Mouse (Mus musculus): ENCODE results near the gene Psmb8. TPM values are rescaled to one million over a fixed set of nuclear protein-coding genes. Genes with fewer than 3 reads are reported as not detected.

The Psmb8 gene
- polyA plus RNA-seq (2015; fragmentation: Nextera tagmentation; extraction: Ambion mirVana), result 17.7 and 21.6 TPM in 2 replicates

- Histone ChIP-seq H3K4me2 (ENCODE audit: low read length) (peak within 1 kb of the TSS; percentile 78), H3K36me3 (ENCODE audit: insufficient read depth, low read length) (0 out of 2 replicates have a peak, but pooled peaks cover 4% of the 10 kb centered on the region), H3K27me3 (ENCODE audit: insufficient read depth, low read length) (peaks cover 17% of the 10 kb centered on the region), H3K9ac (ENCODE audit: low read depth, low read length) (peak within 1 kb of the TSS; percentile 49), H3K9me3 (replicated peaks; ENCODE audit: low read length) (no peaks in the 10 kb centered on the region), H3K4me1 (replicated peaks; ENCODE audit: insufficient read depth, low read length) (no peaks in the 10 kb centered on the region), H3K4me3 (replicated peaks; ENCODE audit: low read depth, low read length) (peak within 1 kb of the TSS; percentile 57), H3K27ac (no peak within 1 kb of the TSS)
- ATAC-seq (replicated peaks; ENCODE audit: low FRiP score, low read depth) (peak; percentile 78), DNase-seq (ENCODE audit: low spot score) (peak; percentile 96)
- 5% methylated on average over 41 of the region's 41 CpGs for WGBS
- TF ChIP-seq CTCF (IDR thresholded peaks at IDR 0.05; ENCODE audit: low read depth), result no peak
Measured at GRCm38 (mm10) chr17:34196941-34197894, at the start of gene Psmb8. TSS of gene Psmb8 (plus strand) at chr17:34197721.

- Histone ChIP-seq H3K36me3 (ENCODE audit: insufficient read depth, low read length) (no peaks in the 10 kb centered on the region), H3K9me3 (replicated peaks; ENCODE audit: low read length) (no peaks in the 10 kb centered on the region), H3K27me3 (ENCODE audit: insufficient read depth, low read length) (no peaks in the 10 kb centered on the region), H3K4me1 (replicated peaks; ENCODE audit: insufficient read depth, low read length) (no peaks in the 10 kb centered on the region), H3K9ac (ENCODE audit: low read depth, low read length) (no peak within 1 kb of the TSS), H3K4me3 (replicated peaks; ENCODE audit: low read depth, low read length) (no peak within 1 kb of the TSS), H3K27ac (no peak within 1 kb of the TSS), H3K4me2 (ENCODE audit: low read length) (peak within 1 kb of the TSS; percentile 36)
- DNase-seq (ENCODE audit: low spot score) (peak; percentile 91), ATAC-seq (replicated peaks; ENCODE audit: low FRiP score, low read depth) (peak; percentile 88)
- no peak for TF ChIP-seq CTCF (IDR thresholded peaks at IDR 0.05; ENCODE audit: low read depth)
- WGBS, result 49% methylated on average over 4 of the region's 4 CpGs
Measured at GRCm38 (mm10) chr17:34152923-34153322, 44.6 kb upstream of the Psmb8 start, which contains the start of gene H2-DMb1. TSS of gene H2-DMb1 (plus strand) at chr17:34153072.

GRCm38 (mm10) chr17:34155534-34155933 is 42.0 kb upstream of the Psmb8 start:
- no peak overlapping the region for H3K4me3 ChIP-seq (replicated peaks; ENCODE audit: low read depth, low read length)
- no peak overlapping the region for H3K4me2 ChIP-seq (ENCODE audit: low read length)
- H3K27ac ChIP-seq, result no peak overlapping the region
- H3K36me3 ChIP-seq (ENCODE audit: insufficient read depth, low read length), result no peaks in the 10 kb centered on the region
- no peak for TF ChIP-seq CTCF (IDR thresholded peaks at IDR 0.05; ENCODE audit: low read depth)
- H3K9me3 ChIP-seq (replicated peaks; ENCODE audit: low read length), result no peaks in the 10 kb centered on the region
- no peaks in the 10 kb centered on the region for H3K4me1 ChIP-seq (replicated peaks; ENCODE audit: insufficient read depth, low read length)
- H3K9ac ChIP-seq (ENCODE audit: low read depth, low read length), result no peak overlapping the region
- ATAC-seq (replicated peaks; ENCODE audit: low FRiP score, low read depth) (peak; percentile 52; the same call in 1 of the 2 replicates), DNase-seq (ENCODE audit: low spot score) (no peak)
- no peaks in the 10 kb centered on the region for H3K27me3 ChIP-seq (ENCODE audit: insufficient read depth, low read length)
- 36% methylated on average over 5 of the region's 5 CpGs for WGBS

DNA sequence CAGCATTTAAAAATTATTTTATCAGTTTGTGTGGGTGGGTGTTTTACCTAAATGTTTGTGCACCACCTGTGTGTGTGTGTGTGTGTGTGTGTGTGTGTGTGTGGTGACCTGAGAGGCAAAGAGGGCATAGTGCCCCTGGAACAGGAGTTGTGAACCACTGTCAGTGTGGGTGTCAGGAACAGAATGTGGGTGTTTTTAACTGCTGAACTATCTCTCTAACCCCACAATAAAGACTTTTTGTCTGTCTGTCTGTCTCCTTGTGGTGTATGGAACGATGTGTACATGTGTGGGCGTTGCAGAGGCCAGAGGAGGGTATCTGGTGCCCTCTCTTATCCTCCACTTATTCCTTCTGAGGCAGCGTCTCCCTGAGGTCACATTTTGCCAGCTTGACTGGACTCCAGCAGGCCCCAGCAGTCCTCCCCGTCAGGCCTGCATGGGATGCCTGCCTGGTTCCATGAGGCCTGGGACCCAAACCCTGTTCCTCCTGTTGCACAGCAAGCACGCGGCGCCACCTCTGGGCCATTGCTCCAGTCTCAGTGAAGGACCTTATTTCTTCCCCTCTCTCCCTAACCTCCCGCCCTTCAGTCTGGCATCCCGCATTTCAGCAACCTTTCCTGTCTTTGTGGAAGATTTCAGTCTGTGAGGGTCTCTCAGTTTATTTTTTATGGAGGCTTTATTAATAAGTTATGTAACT is 33.2 kb upstream of the Psmb8 start:
- H3K27ac ChIP-seq, result no peak overlapping the region
- H3K4me1 ChIP-seq (replicated peaks; ENCODE audit: insufficient read depth, low read length), result no peaks in the 10 kb centered on the region
- H3K4me2 ChIP-seq (ENCODE audit: low read length), result no peak overlapping the region
- no peak overlapping the region for H3K9ac ChIP-seq (ENCODE audit: low read depth, low read length)
- H3K4me3 ChIP-seq (replicated peaks; ENCODE audit: low read depth, low read length), result no peak overlapping the region
- DNase-seq (ENCODE audit: low spot score) (peak; percentile 40), ATAC-seq (replicated peaks; ENCODE audit: low FRiP score, low read depth) (no peak; the same call in 1 of the 2 replicates)
- peak; percentile 63 for TF ChIP-seq CTCF (IDR thresholded peaks at IDR 0.05; ENCODE audit: low read depth)
- no peaks in the 10 kb centered on the region for H3K36me3 ChIP-seq (ENCODE audit: insufficient read depth, low read length)
- WGBS, result 39% methylated on average over 9 of the region's 9 CpGs
- H3K9me3 ChIP-seq (replicated peaks; ENCODE audit: low read length), result no peaks in the 10 kb centered on the region
- no peaks in the 10 kb centered on the region for H3K27me3 ChIP-seq (ENCODE audit: insufficient read depth, low read length)

DNA sequence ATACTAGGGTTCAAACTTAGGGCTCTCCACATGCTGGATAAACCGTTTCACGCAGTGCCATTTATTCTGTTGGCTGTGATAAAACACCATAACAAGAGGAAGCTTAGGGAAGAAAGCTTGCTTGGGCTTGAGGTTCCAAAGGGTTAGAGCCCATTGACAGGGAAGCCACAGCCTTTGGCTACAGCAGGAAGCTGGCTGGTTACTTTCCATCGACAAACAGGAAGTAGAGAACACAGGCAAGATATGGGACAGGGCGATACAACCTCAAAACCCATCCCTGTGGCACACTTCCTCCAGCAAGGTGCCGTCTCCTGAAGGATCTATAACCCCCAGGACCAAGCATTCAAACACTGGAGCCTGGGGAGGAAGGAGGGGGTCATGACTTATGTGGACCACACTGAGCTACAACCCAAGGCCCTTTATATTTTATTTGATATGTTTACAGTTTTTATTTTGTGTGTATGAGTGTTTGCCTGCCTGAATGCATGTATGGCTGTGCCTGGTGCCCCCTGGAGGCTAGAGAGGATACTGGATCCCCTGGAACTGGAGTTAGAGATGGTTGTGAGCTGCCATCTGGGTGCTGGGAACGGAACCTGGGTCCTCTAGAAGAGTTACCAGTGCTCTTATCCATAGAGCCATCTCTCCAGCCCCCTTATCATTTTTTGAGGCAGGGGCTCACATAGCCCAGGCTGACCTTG is 32.3 kb upstream of the Psmb8 start:
- Histone ChIP-seq H3K27ac (no peak overlapping the region), H3K36me3 (ENCODE audit: insufficient read depth, low read length) (no peaks in the 10 kb centered on the region), H3K4me3 (replicated peaks; ENCODE audit: low read depth, low read length) (no peak overlapping the region), H3K27me3 (ENCODE audit: insufficient read depth, low read length) (no peaks in the 10 kb centered on the region), H3K4me2 (ENCODE audit: low read length) (no peak overlapping the region), H3K4me1 (replicated peaks; ENCODE audit: insufficient read depth, low read length) (no peaks in the 10 kb centered on the region), H3K9me3 (replicated peaks; ENCODE audit: low read length) (no peaks in the 10 kb centered on the region), H3K9ac (ENCODE audit: low read depth, low read length) (no peak overlapping the region)
- no peak for DNase-seq (ENCODE audit: low spot score)
- WGBS, result 85% methylated on average over 6 of the region's 6 CpGs
- peak; percentile 53 for TF ChIP-seq CTCF (IDR thresholded peaks at IDR 0.05; ENCODE audit: low read depth)
- no peak for ATAC-seq (replicated peaks; ENCODE audit: low FRiP score, low read depth)

DNA sequence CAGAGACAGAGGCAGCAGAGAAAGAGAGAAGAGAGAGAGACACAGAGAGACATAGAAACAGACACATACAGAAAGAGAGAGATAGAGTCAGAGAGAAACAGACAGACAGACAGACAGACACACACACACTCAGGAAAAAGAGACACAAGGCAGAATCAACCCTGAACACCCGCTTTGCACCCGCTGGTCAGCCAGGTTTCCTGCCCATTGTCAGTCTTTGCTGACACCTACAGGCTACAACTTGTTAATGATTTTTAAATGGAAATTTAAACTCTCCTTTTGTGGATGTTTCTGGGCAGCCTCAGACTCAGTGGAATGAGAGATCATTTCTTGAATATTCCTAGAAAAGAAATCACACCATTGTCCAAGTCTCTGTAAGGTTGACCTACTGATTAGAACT is 28.2 kb upstream of the Psmb8 start:
- no peaks in the 10 kb centered on the region for H3K9me3 ChIP-seq (replicated peaks; ENCODE audit: low read length)
- ATAC-seq (replicated peaks; ENCODE audit: low FRiP score, low read depth) (0 out of 2 replicates have a peak, but pooled peaks have one; percentile 55), DNase-seq (ENCODE audit: low spot score) (peak; percentile 88)
- no peaks in the 10 kb centered on the region for H3K4me1 ChIP-seq (replicated peaks; ENCODE audit: insufficient read depth, low read length)
- no peak overlapping the region for H3K9ac ChIP-seq (ENCODE audit: low read depth, low read length)
- H3K27me3 ChIP-seq (ENCODE audit: insufficient read depth, low read length), result no peaks in the 10 kb centered on the region
- H3K27ac ChIP-seq, result no peak overlapping the region
- H3K4me2 ChIP-seq (ENCODE audit: low read length), result no peak overlapping the region
- H3K4me3 ChIP-seq (replicated peaks; ENCODE audit: low read depth, low read length), result no peak overlapping the region
- H3K36me3 ChIP-seq (ENCODE audit: insufficient read depth, low read length), result no peaks in the 10 kb centered on the region
- WGBS, result 0% methylated on average over 2 of the region's 2 CpGs
- peak; percentile 84 for TF ChIP-seq CTCF (IDR thresholded peaks at IDR 0.05; ENCODE audit: low read depth)
